Mouse (Mus musculus) hindbrain, embryonic 13.5 days (tissue): ENCODE results near the gene Plekhg1. TPM values are rescaled to one million over a fixed set of nuclear protein-coding genes. Genes with fewer than 3 reads are reported as not detected.
A peak's percentile ranks its signal among the peaks of the same experiment; 100 is the strongest.

Experiments used
- ATAC-seq: fragments of 200-750 bp; cut with Nextera tagmentation; 2 replicates; pipeline ENCODE4 v1.8.0; 2017; ENCODE audit warnings: moderate TSS enrichment; ENCODE audit not compliant: low FRiP score
- H3K27ac ChIP-seq: fragments of 300-500 bp; sonication (generic); 2 replicates; pipeline ENCODE4 v1.5.1; 2015; ENCODE audit warnings: inconsistent platforms, mild to moderate bottlenecking, moderate library complexity
- H3K27me3 ChIP-seq: fragments of 300-500 bp; sonication (generic); 2 replicates; pipeline ENCODE4 v1.6.1; 2015; ENCODE audit warnings: mild to moderate bottlenecking, inconsistent platforms
- H3K36me3 ChIP-seq: fragments of 300-500 bp; sonication (generic); 2 replicates; pipeline ENCODE4 v1.6.1; 2015; ENCODE audit warnings: mild to moderate bottlenecking, inconsistent platforms
- H3K4me1 ChIP-seq: fragments of 300-500 bp; sonication (generic); replicated peaks from 2 replicates; pipeline ENCODE4 v1.6.1; 2015; ENCODE audit warnings: inconsistent platforms
- H3K4me2 ChIP-seq: fragments of 300-500 bp; sonication (generic); 2 replicates; pipeline ENCODE4 v1.6.1; 2015; ENCODE audit warnings: inconsistent platforms, mild to moderate bottlenecking, moderate library complexity
- H3K4me3 ChIP-seq: fragments of 300-500 bp; sonication (generic); 2 replicates; pipeline ENCODE4 v1.5.1; 2015; ENCODE audit warnings: mild to moderate bottlenecking, inconsistent platforms
- H3K9ac ChIP-seq: fragments of 300-500 bp; sonication (generic); 2 replicates; pipeline ENCODE4 v1.6.1; 2015; ENCODE audit warnings: mild to moderate bottlenecking, inconsistent platforms
- H3K9me3 ChIP-seq: fragments of 300-500 bp; sonication (generic); 2 replicates; pipeline ENCODE4 v1.6.1; 2016; ENCODE audit warnings: inconsistent platforms
- WGBS: fragments of 180-500 bp; shearing (Covaris S2); methylation state at CpG from one replicate; pipeline ENCODE4 v1.1.7; 2015; 5-methylcytosine and 5-hydroxymethylcytosine counted together
- polyA plus RNA-seq: library from polyadenylated mRNA; unstranded; fragments of >200 nt; fragmentation: Nextera tagmentation; extraction: Ambion mirVana; gene quantifications from 2 replicates; pipeline ENCODE4 v1.2.1, GENCODE M21; 2015

Gene Plekhg1
- polyA plus RNA-seq, 1 experiment from 2014 or later, result 7.4 TPM

- Histone ChIP-seq H3K9me3 (no peaks in the 10 kb centered on the region), H3K4me3 (no peak overlapping the region), H3K27ac (no peak overlapping the region), H3K27me3 (no peaks in the 10 kb centered on the region), H3K4me2 (no peak overlapping the region), H3K4me1 (no peaks in the 10 kb centered on the region), H3K36me3 (peaks cover 5% of the 10 kb centered on the region; the same call in 1 of the 2 replicates), H3K9ac (no peak overlapping the region)
- ATAC-seq, result no peak
- WGBS, result 96% methylated on average over 6 of the region's 6 CpGs
Measured at GRCm38 (mm10) chr10:3990295-3990883, 250.2 kb downstream of the Plekhg1 start.

- H3K9me3 ChIP-seq, result no peaks in the 10 kb centered on the region
- H3K9ac ChIP-seq, result no peak overlapping the region
- H3K4me2 ChIP-seq, result no peak overlapping the region
- H3K36me3 ChIP-seq, result peaks cover 5% of the 10 kb centered on the region; the same call in 1 of the 2 replicates
- no peak overlapping the region for H3K27ac ChIP-seq
- 89% methylated on average over 8 of the region's 8 CpGs for WGBS
- H3K4me1 ChIP-seq, result no peaks in the 10 kb centered on the region
- H3K27me3 ChIP-seq, result no peaks in the 10 kb centered on the region
- H3K4me3 ChIP-seq, result no peak overlapping the region
- no peak for ATAC-seq
Measured at GRCm38 (mm10) chr10:3993365-3994102, 253.4 kb downstream of the Plekhg1 start.

GRCm38 (mm10) chr10:3995277-3995676 is 255.1 kb downstream of the Plekhg1 start:
- ATAC-seq, result no peak
- Histone ChIP-seq H3K36me3 (no peaks in the 10 kb centered on the region), H3K9me3 (no peaks in the 10 kb centered on the region), H3K9ac (no peak overlapping the region), H3K4me3 (no peak overlapping the region), H3K27ac (no peak overlapping the region), H3K4me1 (no peaks in the 10 kb centered on the region), H3K4me2 (no peak overlapping the region), H3K27me3 (no peaks in the 10 kb centered on the region)
- 83% methylated on average over 4 of the region's 4 CpGs for WGBS

GRCm38 (mm10) chr10:3996170-3996876 is 256.2 kb downstream of the Plekhg1 start:
- ATAC-seq, result peak; percentile 85
- Histone ChIP-seq H3K9me3 (no peaks in the 10 kb centered on the region), H3K4me2 (no peak overlapping the region), H3K27ac (no peak overlapping the region), H3K36me3 (no peaks in the 10 kb centered on the region), H3K27me3 (no peaks in the 10 kb centered on the region), H3K9ac (no peak overlapping the region), H3K4me1 (no peaks in the 10 kb centered on the region), H3K4me3 (no peak overlapping the region)
- 56% methylated on average over 15 of the region's 15 CpGs for WGBS

GRCm38 (mm10) chr10:3997851-3998426 is 257.8 kb downstream of the Plekhg1 start:
- no peaks in the 10 kb centered on the region for H3K4me1 ChIP-seq
- H3K9me3 ChIP-seq, result no peaks in the 10 kb centered on the region
- H3K4me3 ChIP-seq, result no peak overlapping the region
- 87% methylated on average over 7 of the region's 7 CpGs for WGBS
- no peaks in the 10 kb centered on the region for H3K36me3 ChIP-seq
- H3K9ac ChIP-seq, result no peak overlapping the region
- H3K4me2 ChIP-seq, result no peak overlapping the region
- no peak for ATAC-seq
- no peak overlapping the region for H3K27ac ChIP-seq
- H3K27me3 ChIP-seq, result no peaks in the 10 kb centered on the region

- H3K9me3 ChIP-seq, result no peaks in the 10 kb centered on the region
- H3K9ac ChIP-seq, result no peak overlapping the region
- no peak overlapping the region for H3K27ac ChIP-seq
- no peak for ATAC-seq
- no peak overlapping the region for H3K4me3 ChIP-seq
- no peak overlapping the region for H3K4me2 ChIP-seq
- 0 out of 2 replicates have a peak, but pooled peaks cover 9% of the 10 kb centered on the region for H3K4me1 ChIP-seq
- WGBS, result 80% methylated on average over 5 of the region's 5 CpGs
- H3K27me3 ChIP-seq, result no peaks in the 10 kb centered on the region
- no peaks in the 10 kb centered on the region for H3K36me3 ChIP-seq
Measured at GRCm38 (mm10) chr10:4002711-4003110, 262.5 kb downstream of the Plekhg1 start.

GRCm38 (mm10) chr10:4005191-4005590 is 265.0 kb downstream of the Plekhg1 start:
- no peaks in the 10 kb centered on the region for H3K36me3 ChIP-seq
- H3K4me3 ChIP-seq, result no peak overlapping the region
- ATAC-seq, result no peak
- no peaks in the 10 kb centered on the region for H3K9me3 ChIP-seq
- no peak overlapping the region for H3K9ac ChIP-seq
- whole genome bisulfite sequencing, result 82% methylated on average over 7 of the region's 7 CpGs
- 0 out of 2 replicates have a peak, but pooled peaks cover 9% of the 10 kb centered on the region for H3K4me1 ChIP-seq
- H3K27ac ChIP-seq, result 0 out of 2 replicates have a peak overlapping the region, but pooled peaks have one; percentile 5
- H3K27me3 ChIP-seq, result no peaks in the 10 kb centered on the region
- no peak overlapping the region for H3K4me2 ChIP-seq

GRCm38 (mm10) chr10:4006296-4007015 is 266.3 kb downstream of the Plekhg1 start:
- H3K36me3 ChIP-seq, result no peaks in the 10 kb centered on the region
- WGBS, result 65% methylated on average over 7 of the region's 7 CpGs

More at GRCm38 (mm10) chr10:4006296-4007015, 266.3 kb downstream of the Plekhg1 start:
- Histone ChIP-seq H3K27ac (peak overlapping the region; percentile 44), H3K27me3 (no peaks in the 10 kb centered on the region), H3K4me1 (0 out of 2 replicates have a peak, but pooled peaks cover 9% of the 10 kb centered on the region), H3K9ac (no peak overlapping the region), H3K9me3 (no peaks in the 10 kb centered on the region), H3K4me3 (no peak overlapping the region), H3K4me2 (no peak overlapping the region)
- ATAC-seq, result no peak

Other genes starting within 250 kb of the Plekhg1 start
- 0.21 and 0.61 TPM in 2 replicates for gene Iyd, start 200.1 kb upstream of the Plekhg1 start, polyA plus RNA-seq
- gene Mthfd1l, start 232.8 kb downstream of the Plekhg1 start, polyA plus RNA-seq, result 5.3 and 6.0 TPM in 2 replicates